Mouse (Mus musculus) layer of hippocampus, postnatal 14 days (tissue): ENCODE data around the gene Syn3. TPM values are rescaled to one million over a fixed set of nuclear protein-coding genes. Genes with fewer than 3 reads are reported as not detected.

Experiments
- DNase-seq, 2 experiments: peaks; one replicate each; pipeline ENCODE4 v3.0.0; 2021 to 2022; ENCODE audit warnings: low spot score in 2 of 2, mixed read lengths in 1 of 2
- total RNA-seq, 2 experiments: library from RNA; stranded (reverse); gene quantifications; 2 replicates each; pipeline ENCODE4 v1.2.3; 2021

Syn3 gene
- total RNA-seq, 2 experiments from 2014 or later = 27.1 to 28.4 TPM

DNA sequence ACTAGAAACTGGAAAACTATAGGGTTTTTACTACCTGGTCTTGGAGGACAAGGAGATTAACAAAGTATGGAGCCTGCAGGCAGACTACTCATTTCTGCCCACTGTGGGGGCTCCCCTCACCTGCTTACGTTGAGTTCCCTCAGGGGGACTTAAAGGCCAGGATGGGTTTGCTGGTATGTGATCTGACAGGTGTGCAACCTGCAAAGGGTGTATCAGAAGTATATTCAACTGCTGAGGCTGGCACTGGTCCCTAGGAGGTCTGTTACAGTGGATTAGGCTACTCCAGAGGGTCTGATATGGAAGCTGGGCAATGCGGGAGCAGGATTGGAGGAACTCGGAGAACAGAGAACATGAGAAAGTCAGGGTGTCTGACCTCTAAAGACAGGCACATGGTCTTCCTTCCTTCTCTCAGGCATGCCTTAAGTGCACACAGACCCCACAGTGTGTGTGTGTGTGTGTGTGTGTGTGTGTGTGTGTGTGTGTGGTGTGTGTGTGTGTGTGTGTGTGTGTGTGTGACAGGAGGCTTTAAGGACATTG lies 157.6 kb downstream of the Syn3 start:
- no peak for DNase-seq

DNA sequence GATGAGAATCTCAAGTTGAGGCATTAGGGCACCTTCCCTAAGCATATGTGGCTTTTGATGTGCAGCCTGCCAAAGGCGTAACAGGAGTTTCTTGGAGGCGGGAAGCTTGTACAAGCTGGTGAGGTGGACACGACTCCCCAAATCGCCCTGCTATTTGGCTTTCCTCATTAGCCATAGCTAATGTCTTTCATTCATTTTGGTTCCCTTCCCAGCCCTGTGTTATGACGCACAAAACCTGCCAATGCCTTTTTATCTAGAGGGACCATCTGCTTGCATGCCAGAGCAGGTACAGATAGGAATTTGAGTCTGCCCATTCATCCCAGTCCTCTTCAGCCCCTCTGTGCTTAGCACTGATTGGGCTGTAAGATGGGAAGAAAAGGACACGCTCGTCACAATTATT lies 158.3 kb downstream of the Syn3 start:
- DNase-seq = no peak

DNA sequence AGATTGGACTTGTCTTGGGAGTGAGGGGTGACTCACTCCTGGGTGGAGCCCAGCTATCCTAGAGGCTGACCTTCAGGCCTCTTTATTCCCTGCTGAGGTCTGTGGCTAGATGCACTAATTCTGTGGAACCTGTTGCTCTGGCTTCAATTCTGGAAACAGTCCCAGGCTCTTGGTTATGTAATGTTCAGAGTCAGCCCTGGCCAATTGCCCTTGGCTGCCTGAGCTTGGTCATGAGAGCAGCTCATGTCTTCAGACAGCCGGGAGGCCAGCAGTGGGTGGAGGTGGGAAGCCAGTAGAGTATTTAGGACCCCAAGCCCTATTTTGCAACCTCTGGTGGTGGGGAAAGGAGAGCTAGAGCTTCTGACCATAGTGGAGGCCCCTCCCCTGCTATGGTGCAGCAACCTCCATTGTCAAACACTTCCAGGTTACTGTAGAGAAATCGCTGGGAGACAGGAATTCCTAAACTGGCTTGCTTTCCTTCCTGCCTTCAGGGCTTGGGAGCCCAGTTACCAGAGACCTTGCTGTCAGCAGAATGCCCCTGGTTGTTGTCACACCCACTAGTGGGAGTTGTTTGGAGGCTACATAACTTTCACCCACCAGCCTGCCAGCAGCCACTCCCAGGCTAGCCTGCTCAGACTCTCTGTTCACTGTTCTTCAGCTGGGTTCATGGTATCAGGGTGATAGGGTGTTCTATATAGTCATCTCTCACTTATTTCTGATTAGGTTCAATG lies 158.9 kb downstream of the Syn3 start:
- DNase-seq = peak; percentile 64 to 83

DNA sequence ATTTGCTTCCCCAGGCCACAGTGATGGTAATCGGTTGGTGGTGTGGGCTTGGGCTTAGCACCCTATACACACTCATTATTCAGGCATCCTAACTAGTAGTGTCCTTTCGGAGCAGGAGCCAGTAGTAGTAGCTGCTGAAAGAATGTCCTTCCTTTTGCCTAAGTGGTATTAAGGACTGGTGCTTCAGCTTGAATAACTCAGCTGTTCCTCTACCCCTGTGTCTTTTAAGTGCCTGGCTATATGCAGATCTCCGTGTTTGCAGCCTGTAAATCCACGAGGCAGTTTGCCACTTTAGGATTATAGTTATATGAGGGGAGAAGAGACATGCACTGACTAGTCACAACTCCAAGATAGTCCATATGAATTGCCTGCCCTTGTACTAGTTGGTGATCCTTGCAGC lies 159.6 kb downstream of the Syn3 start:
- no peak for DNase-seq

DNA sequence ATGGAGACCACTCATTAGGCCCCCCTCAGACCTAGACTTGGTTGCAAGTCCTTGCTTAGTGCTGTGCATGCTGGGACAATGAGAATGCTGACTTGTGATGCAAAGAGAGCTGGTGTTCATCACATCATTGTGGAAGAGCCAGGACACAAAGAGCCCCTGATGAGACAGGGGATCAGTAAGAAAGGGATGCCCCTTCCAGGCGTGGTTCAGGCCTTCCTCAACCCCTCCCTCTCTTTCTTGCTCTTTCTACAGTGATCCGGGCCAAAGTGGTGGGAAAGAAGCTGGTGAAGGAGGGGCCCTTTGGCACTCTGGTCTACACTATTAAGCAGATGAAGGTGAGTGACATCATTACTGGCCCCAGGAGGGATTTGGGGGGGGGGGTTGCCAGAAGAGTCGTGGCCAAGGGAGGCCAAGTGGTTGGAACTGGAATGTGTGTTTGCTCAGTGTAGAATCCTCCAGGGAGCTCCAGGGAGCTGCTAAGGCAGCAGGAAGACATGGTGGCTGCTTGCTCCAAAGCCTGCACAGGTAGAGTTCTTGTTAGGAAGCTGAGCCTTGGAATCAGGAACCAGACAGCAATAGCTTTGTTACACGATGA lies 160.5 kb downstream of the Syn3 start:
- no peak for DNase-seq

DNA sequence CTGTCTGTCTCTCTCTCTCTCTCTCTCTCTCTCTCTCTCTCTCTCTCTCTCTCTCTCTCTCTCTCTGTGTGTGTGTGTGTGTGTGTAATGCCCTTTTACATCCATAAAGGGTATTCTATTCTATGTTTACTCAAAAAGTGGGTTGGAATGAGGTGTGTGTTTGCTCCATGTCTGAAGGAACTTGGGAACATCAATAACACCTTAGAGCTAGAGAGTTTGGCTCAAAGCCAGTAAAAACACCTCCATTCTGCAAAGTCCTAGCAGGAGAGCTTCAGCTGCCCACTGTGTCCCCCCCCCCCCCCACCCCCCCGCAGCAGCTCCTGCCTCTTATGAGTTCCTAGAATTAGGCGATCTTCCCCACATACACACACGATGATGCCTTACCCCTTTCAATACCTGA lies 161.5 kb downstream of the Syn3 start:
- DNase-seq = no peak

DNA sequence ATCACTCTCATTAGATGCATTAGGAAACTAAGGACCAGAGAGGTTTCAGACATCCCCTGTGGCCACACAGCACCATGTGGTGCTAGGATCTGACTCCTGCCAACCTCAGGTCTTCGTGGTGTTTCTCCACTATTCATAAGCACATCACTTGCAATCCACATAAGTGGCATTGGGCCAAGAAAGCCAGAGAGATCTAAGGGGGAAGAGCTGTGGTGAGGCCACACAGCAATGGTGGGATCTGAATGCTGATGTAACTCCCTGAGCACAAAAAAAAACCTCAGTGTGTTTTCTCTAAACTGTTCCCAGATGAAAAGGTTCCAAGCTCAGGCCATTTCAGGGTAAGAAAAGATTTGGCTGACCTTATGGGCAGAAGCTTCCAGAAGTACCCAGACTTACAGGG lies 162.2 kb downstream of the Syn3 start:
- DNase-seq = no peak

DNA sequence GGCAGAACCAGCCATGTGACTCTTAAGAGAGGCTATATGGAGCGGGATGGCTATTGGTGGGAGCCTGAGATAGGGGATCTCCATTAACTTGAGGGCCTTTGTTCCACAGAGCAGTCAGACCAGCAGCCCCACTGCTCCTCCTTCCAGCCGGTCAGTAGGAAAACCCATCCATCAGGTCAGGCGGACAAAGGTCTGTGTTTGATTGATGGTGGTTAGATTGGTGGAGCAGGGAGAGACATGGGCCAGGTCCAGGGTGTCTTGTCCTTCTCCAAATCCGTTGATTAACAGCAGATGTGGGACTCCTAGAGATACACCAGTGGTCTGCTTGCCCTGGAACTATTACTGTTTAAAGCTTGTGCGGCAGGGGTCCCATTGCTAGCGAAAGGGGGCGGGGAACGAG lies 164.1 kb downstream of the Syn3 start:
- no peak for DNase-seq

DNA sequence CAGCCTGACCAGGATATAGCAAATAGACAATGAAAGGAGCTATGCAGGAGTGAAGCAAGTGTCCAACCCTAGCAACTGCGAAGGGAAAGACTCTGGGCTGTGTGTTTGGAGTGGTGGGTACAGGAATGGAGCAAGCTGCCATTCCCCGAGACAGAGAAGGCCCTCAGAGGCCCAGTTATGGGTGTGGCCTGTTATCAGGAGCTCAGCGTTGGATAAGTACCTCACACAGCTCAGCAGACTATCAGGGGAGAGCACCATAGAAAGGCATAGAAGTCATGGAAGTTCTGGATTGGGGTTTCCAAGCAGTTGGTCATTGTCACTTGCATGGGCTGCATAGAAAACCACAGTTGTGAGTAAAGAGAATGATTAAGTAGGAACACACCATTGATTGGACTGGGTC lies 165.8 kb downstream of the Syn3 start:
- DNase-seq = no peak

DNA sequence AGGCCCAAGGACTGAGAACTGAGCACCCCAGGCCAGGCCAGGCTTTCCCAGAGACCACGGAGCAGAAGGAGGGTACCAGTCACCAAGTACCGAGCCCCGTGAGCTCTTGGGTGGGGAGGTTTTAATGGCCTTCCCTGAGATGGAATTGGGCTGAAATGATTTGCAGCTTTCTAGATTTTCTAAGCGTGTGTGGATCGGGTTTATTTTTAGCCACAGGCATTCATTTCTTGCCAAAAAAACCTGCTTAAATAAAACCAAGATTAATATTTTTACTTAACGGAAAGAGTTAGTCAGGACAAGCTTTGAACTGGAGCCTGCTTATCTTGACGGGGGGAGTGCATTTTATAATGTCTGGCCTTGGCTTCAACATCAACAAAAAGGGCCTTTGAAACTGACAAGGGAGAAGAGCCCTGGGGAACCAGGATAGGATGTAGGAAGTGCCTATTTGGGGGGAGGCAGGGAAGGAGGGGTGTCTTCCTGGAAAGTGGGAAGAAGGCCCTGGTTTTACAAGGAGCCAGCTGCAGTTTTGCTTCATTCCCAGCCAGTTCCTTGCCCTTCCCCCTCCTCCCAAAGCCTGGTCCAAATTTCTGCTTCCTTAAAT lies 166.9 kb downstream of the Syn3 start:
- no peak for DNase-seq

DNA sequence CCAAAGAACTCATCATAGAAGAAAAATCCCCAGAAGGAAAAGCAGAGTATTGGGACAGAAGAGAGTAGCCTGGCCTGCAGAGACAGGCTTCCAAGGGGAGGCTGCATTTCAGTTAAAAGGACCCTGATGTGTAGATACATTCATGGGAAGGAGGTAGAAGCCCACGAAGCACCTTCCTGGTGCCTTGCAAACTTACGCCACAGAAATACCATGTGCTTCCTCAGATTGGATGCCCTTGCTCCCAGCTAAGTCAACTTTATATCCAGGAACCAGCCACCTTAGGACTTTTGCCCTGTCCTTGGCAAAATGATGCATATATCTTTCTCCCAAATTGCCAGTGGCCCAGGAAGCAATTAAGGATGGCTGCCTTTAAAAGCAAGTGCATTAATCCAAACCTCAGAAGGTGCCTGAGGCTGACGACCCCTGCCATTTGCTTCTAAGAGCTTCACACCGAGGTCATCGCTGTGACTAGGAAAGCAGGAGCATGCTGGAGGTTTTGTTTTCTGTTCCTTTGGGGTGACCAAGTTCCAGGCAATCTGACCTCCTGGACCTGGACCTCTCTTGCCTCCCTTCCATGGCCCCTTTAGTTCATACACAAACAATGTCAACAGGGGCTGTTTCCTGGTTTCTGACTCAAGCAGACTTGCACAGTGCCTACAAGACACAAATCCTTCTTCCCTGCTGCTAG lies 167.6 kb downstream of the Syn3 start:
- DNase-seq = no peak

DNA sequence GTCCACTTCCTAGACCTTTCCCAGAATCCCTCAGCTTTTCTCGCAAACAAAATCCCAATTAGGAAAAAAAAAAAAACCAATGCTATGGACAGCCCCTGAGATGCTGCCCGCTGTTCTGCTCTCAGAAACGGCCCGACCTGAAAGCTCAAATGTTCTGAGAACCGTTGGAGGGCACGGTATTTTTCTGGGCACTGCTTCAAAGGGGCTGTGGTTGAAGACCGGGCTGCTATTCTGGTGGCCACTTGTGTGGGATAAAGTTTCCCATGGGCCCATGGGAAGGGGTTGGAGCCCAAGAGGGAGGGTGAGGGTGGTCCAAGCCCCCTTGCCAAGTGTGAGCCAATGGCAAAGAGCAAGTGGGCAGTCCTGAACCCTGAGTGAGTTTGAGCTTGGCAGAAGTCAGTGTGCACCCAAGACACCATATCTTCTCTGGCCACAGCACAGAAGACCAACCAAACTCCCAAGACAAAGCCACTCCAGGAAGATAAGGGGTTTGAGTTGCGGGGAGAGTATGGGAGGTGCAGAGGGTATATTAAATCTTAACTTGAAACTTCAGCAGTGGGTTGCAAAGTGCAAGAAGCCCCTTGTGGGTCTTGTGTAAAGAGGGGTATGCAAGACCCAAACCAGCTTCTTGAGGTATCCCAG lies 169.3 kb downstream of the Syn3 start:
- DNase-seq = no peak

DNA sequence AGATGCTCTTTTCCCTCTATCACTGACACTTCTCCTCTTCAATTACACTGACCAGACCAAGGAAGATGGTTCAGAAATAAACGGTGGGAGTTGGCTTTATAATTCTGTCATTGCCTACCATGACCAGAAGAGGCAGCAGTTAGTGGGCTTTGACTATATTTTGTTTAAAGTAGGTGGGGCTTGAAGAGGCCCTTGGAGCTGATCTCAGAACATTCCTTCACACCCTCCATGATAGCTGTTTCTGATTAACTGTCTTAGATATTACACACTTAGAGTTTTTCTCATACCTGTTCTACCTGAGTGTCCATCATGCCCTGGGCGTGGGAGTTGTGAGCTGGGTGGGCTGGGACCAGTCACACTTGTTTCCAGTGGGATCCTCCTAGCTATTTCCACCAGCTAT lies 170.0 kb downstream of the Syn3 start:
- no peak for DNase-seq

DNA sequence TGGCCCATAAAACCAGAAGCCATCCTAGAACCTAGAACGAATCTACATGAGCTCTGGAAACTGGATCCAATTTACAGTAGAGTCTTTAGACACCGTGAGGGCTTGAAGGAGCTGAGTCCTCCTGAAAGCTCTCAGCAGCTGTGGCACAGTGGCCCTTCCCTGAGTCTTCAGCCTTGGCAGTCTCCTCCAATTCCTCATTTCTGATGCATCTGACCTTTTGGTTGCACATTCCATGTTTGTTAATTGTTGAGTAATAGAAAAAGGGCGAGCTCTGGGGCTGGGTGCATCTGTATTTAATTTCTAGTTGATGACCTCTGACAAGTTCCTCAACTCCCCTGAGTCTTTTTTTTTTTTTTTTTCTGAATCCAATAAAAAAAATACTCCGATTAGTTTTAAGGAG lies 170.6 kb downstream of the Syn3 start:
- no peak for DNase-seq

DNA sequence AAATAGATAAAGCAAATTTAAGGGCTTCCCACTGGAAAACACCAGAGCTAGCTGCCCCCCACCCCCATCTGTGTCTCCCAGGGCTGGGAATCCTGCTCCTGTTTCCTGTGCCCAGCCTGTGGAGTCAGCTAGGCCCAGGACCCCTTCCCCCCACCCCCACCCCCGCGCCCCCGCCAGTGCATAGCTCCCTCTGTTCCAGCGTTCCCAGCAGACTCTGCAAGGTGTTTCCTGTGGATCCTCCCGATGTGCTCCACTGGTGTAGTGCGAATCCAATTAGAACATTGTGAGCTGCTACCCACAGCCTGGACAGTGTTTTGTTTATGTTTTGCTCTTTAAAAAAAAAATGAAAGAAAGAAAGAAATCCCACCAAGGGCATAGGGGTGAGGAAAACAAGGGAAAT lies 173.4 kb downstream of the Syn3 start:
- DNase-seq = no peak

DNA sequence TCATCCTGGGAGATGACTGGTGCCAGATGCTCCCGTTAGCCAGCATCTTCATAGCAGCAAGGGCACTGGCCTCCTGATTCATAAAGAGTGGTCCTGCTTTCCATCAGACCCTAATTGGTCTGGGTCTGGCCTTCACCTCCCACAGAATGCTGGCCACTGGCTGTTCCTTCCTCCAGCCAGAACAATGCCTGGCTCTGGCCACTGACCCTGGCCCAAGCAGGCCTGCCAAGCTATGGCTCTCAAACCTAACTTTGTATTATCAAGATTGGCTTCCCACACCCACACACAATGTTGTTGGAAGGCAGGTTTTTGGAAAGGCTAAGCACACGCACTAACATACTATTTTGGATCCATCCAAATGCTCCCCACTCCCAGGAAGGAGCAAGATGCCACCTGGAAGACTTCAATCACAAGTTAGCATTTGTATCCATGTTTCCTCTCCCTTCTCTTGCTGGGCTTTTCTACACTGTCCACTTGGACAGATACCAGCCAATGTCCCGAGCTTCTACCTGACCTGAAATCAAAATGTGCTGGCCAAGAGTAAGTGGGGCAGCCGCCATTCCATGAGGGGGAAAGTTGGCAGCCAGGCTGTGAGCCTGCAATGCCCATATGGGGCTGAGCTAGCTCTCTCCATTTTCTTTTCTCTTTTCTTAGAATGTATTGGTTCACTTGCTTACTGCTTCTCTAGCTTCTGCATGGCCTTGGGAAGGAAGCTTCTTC lies 175.3 kb downstream of the Syn3 start:
- peak in 1 of 2 experiments; percentile 64 for DNase-seq

DNA sequence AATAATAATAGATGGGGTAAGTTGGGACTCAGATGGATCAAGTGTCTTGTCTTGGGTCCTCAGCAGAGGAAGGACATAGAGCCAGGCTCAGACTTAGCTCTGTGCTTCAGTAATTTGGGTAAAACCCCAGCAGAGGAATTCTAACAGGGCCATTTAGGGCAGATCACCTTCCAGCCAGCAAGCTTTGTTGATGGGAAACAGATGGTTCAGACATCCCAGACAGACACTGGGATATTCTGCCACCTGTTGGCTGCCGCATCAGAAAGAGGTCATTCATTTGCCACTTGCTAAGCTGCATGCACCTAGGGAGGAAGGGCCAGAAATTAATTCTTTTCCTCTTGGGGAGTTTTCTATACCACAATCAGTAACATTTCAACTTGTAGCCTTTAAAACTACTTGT lies 176.7 kb downstream of the Syn3 start:
- DNase-seq = no peak

DNA sequence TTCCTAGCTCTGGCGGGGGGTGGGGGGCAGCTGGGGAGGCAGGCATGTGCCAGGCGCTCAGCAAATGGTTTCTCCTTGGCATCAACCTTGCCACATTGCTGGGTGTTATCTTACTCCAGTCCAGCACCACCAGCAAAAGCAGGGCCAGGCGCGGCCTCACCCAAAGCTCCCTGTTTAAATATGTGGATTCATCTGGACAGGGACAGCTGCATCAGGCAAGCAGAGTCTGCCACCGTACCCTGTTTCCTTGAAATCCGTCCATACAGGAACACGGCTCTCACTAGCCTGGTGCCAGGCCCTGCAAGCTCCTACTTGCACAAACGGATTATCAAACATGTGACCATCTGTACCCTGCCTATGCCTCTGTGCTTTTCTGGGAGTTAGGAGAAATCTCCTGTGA lies 177.5 kb downstream of the Syn3 start:
- peak; percentile 48 to 69 for DNase-seq

DNA sequence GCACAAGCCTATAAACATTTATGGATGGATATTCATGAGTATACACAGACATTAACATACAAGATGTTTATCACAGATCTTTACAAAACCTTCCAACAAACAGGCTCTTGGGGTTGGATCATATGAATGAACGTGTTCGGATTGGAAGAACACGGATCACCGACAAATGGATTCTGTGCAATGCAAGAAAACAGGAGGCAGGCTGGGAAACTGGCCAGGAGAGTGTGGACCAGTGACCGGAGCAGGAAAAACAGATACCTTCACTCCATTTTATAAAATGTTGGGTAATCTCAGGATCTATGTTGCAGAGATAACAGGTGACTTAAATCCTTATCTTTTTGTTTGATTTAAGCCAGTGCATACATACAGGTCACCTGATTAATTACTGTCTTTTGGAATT lies 178.5 kb downstream of the Syn3 start:
- no peak for DNase-seq

DNA sequence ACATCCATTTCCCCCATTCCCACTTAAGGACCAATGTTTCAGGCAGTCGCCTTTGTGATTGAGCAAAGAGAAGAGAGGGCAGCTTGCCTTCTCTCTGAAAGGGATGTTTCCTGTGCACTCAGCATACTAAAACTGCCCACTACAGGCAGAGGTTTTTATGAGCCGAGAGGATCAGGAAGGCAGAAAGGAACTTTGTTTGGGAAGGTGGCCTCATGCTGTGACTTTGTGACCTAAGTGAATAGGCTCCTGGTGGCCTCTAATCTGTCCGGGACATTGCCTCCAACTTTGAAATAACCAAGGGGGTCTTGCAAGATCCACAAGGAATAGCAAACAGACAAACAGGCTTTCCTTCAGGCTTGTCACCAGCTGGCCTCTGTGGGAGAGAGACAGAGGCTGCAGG lies 179.2 kb downstream of the Syn3 start:
- DNase-seq = no peak
